Mouse (Mus musculus) spleen, adult 2 months (tissue): Measurements from ENCODE around the gene Atxn10. TPM values are rescaled to one million over a fixed set of nuclear protein-coding genes. Genes with fewer than 3 reads are reported as not detected.

Experiments used
- DNase-seq, 2 experiments: peaks; one replicate each; pipeline versions ENCODE4 v3.0.0 to v3.0.0-alpha.2; 2012 to 2021; ENCODE audit warnings: low spot score in 2 of 2, low read depth in 1 of 2
- H3K27ac ChIP-seq: fragments of 200-500 bp; 2 replicates; pipeline ENCODE4 v1.5.1; 2012; ENCODE audit warnings: low read length, inconsistent platforms; ENCODE audit not compliant: insufficient read depth
- H3K27me3 ChIP-seq: fragments of 200-500 bp; 2 replicates; pipeline ENCODE4 v1.6.1; 2012; ENCODE audit warnings: mild to moderate bottlenecking, moderate library complexity, low read length, inconsistent platforms; ENCODE audit not compliant: control insufficient read depth, insufficient read depth
- H3K36me3 ChIP-seq: fragments of 200-500 bp; 2 replicates; pipeline ENCODE4 v1.6.1; 2012; ENCODE audit warnings: mild to moderate bottlenecking, low read length, inconsistent platforms; ENCODE audit not compliant: control insufficient read depth, insufficient read depth
- H3K4me1 ChIP-seq: fragments of 200-500 bp; 2 replicates; pipeline ENCODE4 v1.6.1; 2011; ENCODE audit warnings: inconsistent platforms; ENCODE audit not compliant: control insufficient read depth, insufficient read depth, insufficient read length
- H3K4me3 ChIP-seq: fragments of 200-500 bp; 2 replicates; pipeline ENCODE4 v1.5.1; 2011; ENCODE audit warnings: mild to moderate bottlenecking, inconsistent platforms; ENCODE audit not compliant: insufficient read depth, insufficient read length; ENCODE audit errors: extremely low read depth
- CTCF ChIP-seq: fragments of 200-500 bp; IDR thresholded peaks from 2 replicates; pipeline ENCODE4 v1.5.1; 2011; ENCODE audit warnings: mild to moderate bottlenecking, inconsistent platforms; ENCODE audit not compliant: insufficient read depth, insufficient read length, insufficient replicate concordance; ENCODE audit errors: extremely low read depth
- POLR2A ChIP-seq: fragments of 200-500 bp; IDR thresholded peaks from 2 replicates; pipeline ENCODE4 v1.6.1; 2011; ENCODE audit warnings: low read depth, low read length, inconsistent platforms
- WGBS: fragments of 180-500 bp; shearing (Covaris S2); methylation state at CpG from one replicate; pipeline ENCODE4 v1.1.7; 2018; 5-methylcytosine and 5-hydroxymethylcytosine counted together
- polyA plus RNA-seq: library from polyadenylated mRNA; depleted of rRNA; stranded (reverse); fragments of >200 nt; gene quantifications from 2 replicates; pipeline ENCODE4 v1.2.3, GENCODE M21; 2012

Gene Atxn10
- polyA plus RNA-seq, 1 experiment, result 35.7 TPM

DNA sequence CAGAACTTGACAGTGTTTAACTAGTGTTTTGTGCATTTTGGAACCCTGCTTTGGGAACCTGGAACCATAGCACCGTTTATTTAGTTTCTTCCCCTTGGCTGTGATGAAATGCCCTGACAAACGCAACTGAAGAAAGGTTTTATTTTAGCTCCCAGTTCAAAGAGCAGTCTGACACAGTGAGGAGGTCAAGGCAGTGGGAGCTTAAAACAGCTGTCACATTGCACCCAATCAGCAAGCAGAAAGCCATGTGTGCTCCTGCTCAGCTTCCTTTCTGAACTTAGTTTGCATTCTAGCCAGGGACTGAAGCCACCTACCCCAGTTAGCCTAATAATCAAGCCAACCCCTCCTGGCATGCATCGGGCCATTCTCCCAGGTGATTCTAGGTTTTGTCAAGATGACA is 110.6 kb downstream of the Atxn10 start:
- TF ChIP-seq POLR2A, result no peak
- no peak for TF ChIP-seq CTCF
- no peak for DNase-seq
- no peak overlapping the region for H3K4me3 ChIP-seq
- no peaks in the 10 kb centered on the region for H3K4me1 ChIP-seq
- no peaks in the 10 kb centered on the region for H3K27me3 ChIP-seq
- H3K36me3 ChIP-seq, result peaks cover 3% of the 10 kb centered on the region
- H3K27ac ChIP-seq, result no peak overlapping the region
- 91% methylated on average over 3 of the region's 3 CpGs for WGBS

DNA sequence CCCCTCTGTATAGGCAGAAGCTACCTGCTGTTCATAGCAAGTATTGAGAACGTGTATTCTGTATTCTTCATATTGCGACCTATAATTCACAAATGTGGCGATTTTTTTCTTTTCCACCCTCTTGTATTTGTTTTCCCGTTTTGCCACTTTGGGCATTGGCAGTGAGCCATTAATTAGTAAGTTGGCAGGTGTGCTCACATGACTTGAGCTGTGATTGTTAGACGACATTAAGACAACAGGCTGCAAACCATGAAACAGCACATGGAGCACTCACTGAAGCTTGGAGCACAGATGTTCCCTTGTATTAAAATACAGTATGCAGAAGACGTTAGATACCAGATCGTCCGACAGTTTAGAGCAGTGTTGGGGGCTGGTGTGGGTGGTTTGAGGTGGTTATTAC is 120.8 kb downstream of the Atxn10 start:
- Histone ChIP-seq H3K4me1 (no peaks in the 10 kb centered on the region), H3K36me3 (peaks cover 1% of the 10 kb centered on the region; the same call in 1 of the 2 replicates), H3K27ac (no peak overlapping the region), H3K4me3 (no peak overlapping the region), H3K27me3 (no peaks in the 10 kb centered on the region)
- DNase-seq, result no peak
- 89% methylated on average over 8 of the region's 8 CpGs for WGBS
- no peak for TF ChIP-seq CTCF
- TF ChIP-seq POLR2A, result no peak

DNA sequence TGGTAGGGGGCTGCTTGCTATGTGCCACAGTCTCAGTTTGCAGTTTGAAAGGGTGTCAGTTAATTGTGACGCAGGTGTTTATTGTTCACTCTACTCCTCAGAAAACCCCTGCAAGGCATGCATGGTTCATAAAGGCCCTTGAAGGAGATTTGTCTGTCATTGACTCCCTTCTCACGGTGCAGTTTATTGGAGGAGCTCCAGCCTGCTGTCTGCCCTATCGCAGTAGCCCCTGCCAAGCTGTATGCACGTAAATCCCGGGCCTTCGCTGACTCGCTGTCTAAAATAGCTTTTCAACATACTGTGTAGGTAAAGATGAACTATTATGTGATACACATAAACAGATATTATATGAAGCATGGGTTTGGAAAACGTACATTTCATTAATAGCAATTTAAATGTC is 121.8 kb downstream of the Atxn10 start:
- WGBS, result 94% methylated on average over 8 of the region's 8 CpGs
- DNase-seq, result no peak
- Histone ChIP-seq H3K36me3 (peaks cover 3% of the 10 kb centered on the region), H3K4me1 (no peaks in the 10 kb centered on the region), H3K27me3 (no peaks in the 10 kb centered on the region), H3K27ac (no peak overlapping the region), H3K4me3 (no peak overlapping the region)
- TF ChIP-seq CTCF (no peak), POLR2A (no peak)

DNA sequence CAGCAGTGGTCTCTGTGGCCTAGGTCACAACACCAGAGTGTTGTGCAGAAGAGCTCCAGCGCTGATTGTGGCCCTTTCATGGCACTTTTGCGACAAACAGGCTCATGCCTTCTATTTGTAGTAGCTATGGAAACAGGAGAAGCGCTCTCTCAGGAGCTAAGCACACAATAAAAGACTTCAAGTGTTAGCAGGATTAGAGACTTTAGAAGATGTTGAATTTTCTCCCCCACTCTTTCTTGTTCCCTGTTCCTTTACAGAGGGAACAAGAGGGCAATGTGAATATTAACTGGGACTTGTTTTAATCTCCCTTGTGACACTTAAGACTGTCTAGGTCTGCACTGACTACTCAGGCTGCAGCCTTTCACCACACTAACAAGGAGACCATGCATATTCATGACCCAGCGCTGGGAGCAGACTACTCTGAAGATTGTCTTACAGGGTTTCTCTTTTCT is 122.6 kb downstream of the Atxn10 start:
- 95% methylated on average over 4 of the region's 4 CpGs for WGBS
- H3K27me3 ChIP-seq, result no peaks in the 10 kb centered on the region
- no peak overlapping the region for H3K4me3 ChIP-seq
- H3K27ac ChIP-seq, result no peak overlapping the region
- H3K36me3 ChIP-seq, result peaks cover 8% of the 10 kb centered on the region
- DNase-seq, result no peak
- TF ChIP-seq CTCF, result no peak
- no peak for TF ChIP-seq POLR2A
- no peaks in the 10 kb centered on the region for H3K4me1 ChIP-seq

DNA sequence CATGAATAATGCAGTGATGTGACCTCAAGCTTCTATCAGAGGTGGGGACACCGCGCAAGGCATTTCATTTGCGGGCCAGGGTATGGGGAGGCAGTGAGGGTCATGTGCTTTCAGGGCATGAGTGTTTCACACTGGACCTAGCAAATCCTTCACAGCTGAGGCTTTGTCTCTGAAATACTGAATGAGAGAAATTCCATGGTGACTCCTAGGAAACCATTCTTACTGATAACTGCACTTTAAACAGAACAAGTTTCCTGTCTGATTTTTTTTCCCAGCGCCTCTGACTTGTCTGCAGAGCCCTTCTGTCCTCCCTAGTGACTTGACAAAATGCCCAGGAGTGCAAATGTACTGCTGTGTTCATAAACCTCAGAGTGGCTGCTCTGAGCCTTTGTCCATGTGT is 125.5 kb downstream of the Atxn10 start:
- 92% methylated on average over 4 of the region's 4 CpGs for WGBS
- Histone ChIP-seq H3K4me1 (no peaks in the 10 kb centered on the region), H3K27me3 (no peaks in the 10 kb centered on the region), H3K36me3 (peaks cover 10% of the 10 kb centered on the region), H3K4me3 (no peak overlapping the region), H3K27ac (no peak overlapping the region)
- DNase-seq, result no peak
- TF ChIP-seq POLR2A (no peak), CTCF (no peak)

DNA sequence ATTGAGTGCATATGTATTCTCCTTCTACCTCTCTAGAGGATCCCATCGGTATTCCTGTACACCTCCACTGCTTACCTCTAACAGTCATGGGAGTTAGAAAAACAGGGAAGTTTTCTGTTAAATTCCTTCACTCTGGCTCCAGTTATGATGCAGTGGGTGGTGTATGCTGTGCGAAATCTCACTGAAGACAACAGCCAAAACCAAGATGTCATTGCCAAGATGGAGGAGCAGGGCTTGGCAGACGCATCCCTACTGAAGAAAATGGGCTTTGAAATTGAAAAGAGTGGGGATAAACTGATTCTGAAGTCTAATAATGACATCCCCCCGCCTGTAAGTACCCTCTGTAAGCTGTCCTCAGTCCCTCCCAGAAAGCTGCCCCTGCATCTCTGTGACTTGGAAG is 126.1 kb downstream of the Atxn10 start:
- peaks cover 10% of the 10 kb centered on the region for H3K36me3 ChIP-seq
- no peak overlapping the region for H3K4me3 ChIP-seq
- no peak overlapping the region for H3K27ac ChIP-seq
- H3K27me3 ChIP-seq, result no peaks in the 10 kb centered on the region
- no peak for DNase-seq
- no peaks in the 10 kb centered on the region for H3K4me1 ChIP-seq
- TF ChIP-seq POLR2A (no peak), CTCF (no peak)
- WGBS, result 92% methylated on average over 4 of the region's 4 CpGs

DNA sequence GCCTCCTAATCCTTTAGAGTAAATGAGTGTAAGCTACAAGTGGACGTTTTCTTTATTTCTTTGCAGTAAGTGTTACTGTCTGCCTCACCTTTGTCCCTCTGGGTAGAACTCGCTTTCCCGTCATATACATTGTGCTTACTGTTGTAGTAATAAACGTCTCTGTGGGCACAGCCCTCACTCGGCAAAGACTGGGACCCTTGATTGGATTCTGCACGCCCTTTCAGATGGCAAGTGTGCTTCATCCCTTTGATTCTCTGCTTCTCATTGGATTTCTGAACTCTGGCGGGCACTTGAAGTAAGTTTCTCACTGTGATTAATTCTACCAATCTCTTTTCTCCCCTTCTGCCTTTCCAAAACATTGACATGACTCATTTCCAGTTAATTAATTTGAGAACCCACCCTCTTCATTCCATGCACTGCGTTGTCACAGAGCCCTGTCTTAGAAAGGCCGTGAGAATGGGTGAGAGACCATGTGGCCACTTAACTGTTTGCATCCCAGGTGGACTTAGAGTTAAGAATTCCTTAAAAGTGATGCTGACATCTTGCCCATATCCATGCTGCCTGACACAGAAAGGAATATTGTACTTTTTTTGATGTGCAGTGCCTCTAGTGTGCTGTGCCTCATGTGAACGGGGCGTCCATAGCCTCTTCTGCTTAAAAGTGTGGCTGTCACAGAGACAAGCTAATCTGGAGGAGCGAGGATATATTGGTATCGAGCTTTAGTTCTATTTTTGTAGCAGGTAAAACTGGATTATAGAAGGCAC is 127.2 kb downstream of the Atxn10 start:
- Histone ChIP-seq H3K27me3 (no peaks in the 10 kb centered on the region), H3K4me1 (no peaks in the 10 kb centered on the region), H3K36me3 (peaks cover 11% of the 10 kb centered on the region), H3K27ac (no peak overlapping the region), H3K4me3 (no peak overlapping the region)
- TF ChIP-seq POLR2A (no peak), CTCF (no peak)
- no peak for DNase-seq
- 92% methylated on average over 13 of the region's 13 CpGs for WGBS
